Mouse (Mus musculus): ENCODE measurements at regions not wholly inside any gene's neighbourhood (a gene's known extent, or its start where the extent isn't known, plus 50 kb on each side); places are given as distances from the start of the nearest gene placed in this dataset.

GRCm38 (mm10) chr15:57644331-57644953 lies 167.0 kb upstream of the Slc22a22 start:
- peak in 1 of 2 experiments; percentile 10 for DNase-seq

GRCm38 (mm10) chr15:57639115-57639514 lies 161.7 kb upstream of the Slc22a22 start:
- no peak for DNase-seq

GRCm38 (mm10) chr15:57633067-57633466 lies 155.6 kb upstream of the Slc22a22 start:
- DNase-seq: no peak

- DNase-seq: no peak
These were observed 155.1 kb upstream of the Slc22a22 start for GRCm38 (mm10) chr15:57632537-57632936.

GRCm38 (mm10) chr15:57618466-57618865 lies 141.0 kb upstream of the Slc22a22 start:
- no peak for DNase-seq

- no peak for DNase-seq
These were observed 139.5 kb upstream of the Slc22a22 start for GRCm38 (mm10) chr15:57616880-57617391.

GRCm38 (mm10) chr15:57610006-57610405 lies 132.6 kb upstream of the Slc22a22 start:
- DNase-seq: no peak

GRCm38 (mm10) chr15:57608519-57608918 lies 131.1 kb upstream of the Slc22a22 start:
- DNase-seq: no peak

- DNase-seq: peak; percentile 7 to 14
These were observed 123.1 kb upstream of the Slc22a22 start for GRCm38 (mm10) chr15:57600562-57600961.

GRCm38 (mm10) chr15:57593326-57594004 lies 116.0 kb upstream of the Slc22a22 start:
- DNase-seq: no peak

GRCm38 (mm10) chr15:57590597-57591219 lies 113.3 kb upstream of the Slc22a22 start:
- no peak for DNase-seq

GRCm38 (mm10) chr15:57589404-57590377 lies 112.3 kb upstream of the Slc22a22 start:
- DNase-seq: no peak

- DNase-seq: no peak
These were observed 108.0 kb upstream of the Slc22a22 start for GRCm38 (mm10) chr15:57585411-57585810.

GRCm38 (mm10) chr15:57584498-57584897 lies 107.1 kb upstream of the Slc22a22 start:
- DNase-seq: no peak

GRCm38 (mm10) chr15:57581266-57581665 lies 103.8 kb upstream of the Slc22a22 start:
- no peak for DNase-seq

GRCm38 (mm10) chr15:57578794-57579193 lies 101.4 kb upstream of the Slc22a22 start:
- no peak for DNase-seq

- no peak for DNase-seq
These were observed 96.7 kb upstream of the Slc22a22 start for GRCm38 (mm10) chr15:57574080-57574618.

GRCm38 (mm10) chr15:57572460-57572859 lies 95.0 kb upstream of the Slc22a22 start:
- no peak for DNase-seq

- no peak for DNase-seq
These were observed 90.7 kb upstream of the Slc22a22 start for GRCm38 (mm10) chr15:57568006-57568630.

GRCm38 (mm10) chr15:57547154-57547553 lies 69.7 kb upstream of the Slc22a22 start:
- DNase-seq: no peak

GRCm38 (mm10) chr15:57545141-57545540 lies 67.7 kb upstream of the Slc22a22 start:
- DNase-seq: no peak

GRCm38 (mm10) chr15:57543985-57544384 lies 66.6 kb upstream of the Slc22a22 start:
- DNase-seq: no peak

Measured in thymus, adult 18-20 months (tissue).